Mouse (Mus musculus): ENCODE measurements around the gene Rtkn. TPM values are rescaled to one million over a fixed set of nuclear protein-coding genes. Genes with fewer than 3 reads are reported as not detected.

Rtkn gene
- polyA plus RNA-seq, 1 experiment from 2014 or later: 79.5 TPM

DNA sequence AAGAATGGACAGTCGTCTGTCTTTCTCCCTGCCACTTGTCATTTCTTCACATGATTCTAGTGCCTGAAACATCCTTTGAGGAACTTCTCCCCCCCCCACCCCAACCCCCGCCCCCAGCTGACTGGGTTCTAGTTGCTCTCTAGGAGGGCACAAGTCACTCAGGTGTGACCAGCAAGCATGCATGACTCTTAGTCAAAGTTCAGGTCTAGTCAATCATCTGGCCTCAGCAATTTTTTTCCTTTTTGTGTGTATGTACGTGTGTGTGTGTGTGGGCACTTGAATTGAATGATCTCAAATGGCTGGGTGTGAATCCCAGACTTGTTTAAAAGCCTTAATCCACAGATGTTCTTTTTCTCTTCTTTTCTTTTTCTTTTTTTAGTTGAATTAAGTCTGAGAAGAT lies 1.0 kb upstream of the Rtkn start:
- no peak overlapping the region for H3K4me3 ChIP-seq
- no peak for ATAC-seq (ENCODE audit: insufficient number of reproducible peaks, low FRiP score, low TSS enrichment, low read depth)
- peaks cover 32% of the 10 kb centered on the region for H3K4me1 ChIP-seq
- WGBS: 69% methylated on average over 3 of the region's 3 CpGs
- H3K9me3 ChIP-seq: no peaks in the 10 kb centered on the region
- H3K36me3 ChIP-seq: no peaks in the 10 kb centered on the region
- H3K9ac ChIP-seq: no peak overlapping the region
- no peaks in the 10 kb centered on the region for H3K27me3 ChIP-seq
- H3K27ac ChIP-seq: no peak overlapping the region
- H3K4me2 ChIP-seq: no peak overlapping the region

DNA sequence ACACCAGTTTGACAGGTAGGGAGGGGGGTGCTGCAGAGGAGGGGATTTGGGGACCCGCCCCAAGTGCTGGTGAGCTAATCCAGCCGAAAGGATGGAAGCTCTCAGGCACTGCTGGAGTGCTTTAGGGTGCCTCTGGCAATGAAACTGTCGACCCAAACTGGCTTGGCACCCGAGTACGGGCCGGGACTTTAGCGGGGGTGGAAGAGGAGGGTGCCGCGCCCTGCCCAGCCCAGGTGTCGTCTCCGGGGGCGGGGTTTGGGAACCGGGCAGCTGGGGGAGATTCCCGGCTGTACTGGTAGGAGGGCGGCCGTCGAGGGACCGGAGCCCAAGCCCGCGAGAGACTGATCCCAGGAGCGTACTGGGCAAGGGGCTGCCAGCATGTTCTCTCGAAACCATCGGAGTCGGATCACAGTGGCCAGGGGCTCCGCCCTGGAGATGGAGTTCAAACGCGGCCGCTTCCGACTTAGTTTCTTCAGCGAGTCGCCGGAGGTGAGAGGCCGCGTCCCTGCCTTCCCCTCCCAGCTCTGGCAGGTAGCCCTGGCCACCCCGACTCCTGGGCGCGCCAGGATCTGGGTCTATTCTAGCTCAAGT lies 403 bp downstream of the Rtkn start:
- WGBS: 1% methylated on average over 36 of the region's 37 CpGs
- Histone ChIP-seq H3K36me3 (peaks cover 5% of the 10 kb centered on the region; the same call in 1 of the 2 replicates), H3K27me3 (no peaks in the 10 kb centered on the region), H3K27ac (peak overlapping the region; percentile 100), H3K4me2 (peak overlapping the region; percentile 81), H3K9me3 (no peaks in the 10 kb centered on the region), H3K4me1 (peaks cover 45% of the 10 kb centered on the region), H3K9ac (peak overlapping the region; percentile 63), H3K4me3 (peak overlapping the region; percentile 54)
- no peak; the same call in 1 of the 2 replicates for ATAC-seq (ENCODE audit: insufficient number of reproducible peaks, low FRiP score, low TSS enrichment, low read depth)

DNA sequence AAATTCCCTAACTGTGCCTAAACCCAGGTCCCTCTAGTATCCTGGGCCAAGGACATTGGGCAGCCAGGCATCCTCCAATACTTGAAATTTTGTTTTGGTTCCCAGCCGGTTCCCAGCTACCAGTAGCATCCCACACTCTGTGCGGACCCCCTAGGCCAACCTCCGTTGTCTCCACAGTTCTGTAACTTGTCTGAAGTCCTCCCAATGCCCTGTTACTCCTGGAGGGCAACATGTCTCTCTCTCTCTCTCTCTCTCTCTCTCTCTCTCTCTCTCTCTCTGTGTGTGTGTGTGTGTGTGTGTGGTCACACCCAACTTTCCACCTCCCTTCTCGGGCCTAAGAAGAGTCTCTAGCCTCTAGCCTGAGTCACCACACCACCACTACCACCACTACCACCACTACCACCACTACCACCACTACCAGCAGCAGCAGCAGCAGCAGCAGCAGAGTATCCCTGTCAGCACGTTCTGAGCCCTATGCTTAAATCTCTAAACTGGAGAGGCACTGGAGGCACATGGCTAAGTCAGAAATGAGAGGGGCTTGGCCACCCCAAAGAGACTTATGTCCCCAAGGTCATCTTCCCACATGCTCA lies 1.1 kb downstream of the Rtkn start:
- Histone ChIP-seq H3K4me2 (peak overlapping the region; percentile 81), H3K4me1 (peaks cover 49% of the 10 kb centered on the region)
- WGBS: 9% methylated on average over 5 of the region's 5 CpGs

DNA sequence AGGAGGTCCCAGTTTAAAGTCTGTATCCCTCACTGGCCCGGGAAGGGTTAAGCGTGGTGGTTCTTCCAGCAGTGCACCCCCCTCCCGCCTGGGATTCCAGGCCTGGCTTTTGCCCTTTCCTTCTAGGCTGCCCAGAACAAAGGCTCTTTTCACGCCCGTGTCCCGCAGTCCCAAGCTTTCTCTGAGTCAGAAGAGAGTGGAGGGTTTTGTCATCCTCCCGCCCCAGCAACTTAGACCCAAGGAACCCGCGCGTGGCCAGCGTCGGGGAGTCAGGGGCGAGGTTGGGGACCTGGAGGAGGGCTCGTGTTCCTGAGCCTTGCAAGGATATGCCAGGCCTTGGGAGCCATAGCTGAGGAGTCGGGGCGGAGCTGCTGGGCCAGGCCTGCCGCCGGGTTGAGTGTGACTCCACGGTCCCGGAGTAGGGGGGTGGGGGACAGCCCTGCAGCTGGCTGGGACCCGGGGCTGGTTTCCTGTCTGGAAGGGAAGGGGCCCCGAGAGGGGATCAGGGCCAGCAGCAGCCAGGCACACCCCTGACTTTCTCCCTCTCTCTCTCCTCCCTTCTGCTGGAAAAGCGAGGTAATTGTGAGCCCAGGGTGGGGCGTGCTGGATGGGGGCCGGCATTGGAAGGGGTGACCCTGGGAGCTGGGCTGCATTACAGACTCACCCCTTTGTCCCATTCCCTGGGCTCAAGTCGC lies 1.8 kb downstream of the Rtkn start:
- no peaks in the 10 kb centered on the region for H3K27me3 ChIP-seq
- H3K36me3 ChIP-seq: peaks cover 5% of the 10 kb centered on the region; the same call in 1 of the 2 replicates
- H3K4me2 ChIP-seq: peak overlapping the region; percentile 81
- peak overlapping the region; percentile 100 for H3K27ac ChIP-seq
- peak overlapping the region; percentile 63 for H3K9ac ChIP-seq
- ATAC-seq (ENCODE audit: insufficient number of reproducible peaks, low FRiP score, low TSS enrichment, low read depth): peak; percentile 90
- H3K4me3 ChIP-seq: peak overlapping the region; percentile 54
- no peaks in the 10 kb centered on the region for H3K9me3 ChIP-seq
- WGBS: under 1% methylated on average over 26 of the region's 26 CpGs
- peaks cover 56% of the 10 kb centered on the region for H3K4me1 ChIP-seq

More for the DNA sequence above, 1.1 kb downstream of the Rtkn start:
- no peaks in the 10 kb centered on the region for H3K9me3 ChIP-seq
- peak overlapping the region; percentile 100 for H3K27ac ChIP-seq
- H3K4me3 ChIP-seq: peak overlapping the region; percentile 54
- ATAC-seq (ENCODE audit: insufficient number of reproducible peaks, low FRiP score, low TSS enrichment, low read depth): no peak
- no peaks in the 10 kb centered on the region for H3K27me3 ChIP-seq
- peaks cover 5% of the 10 kb centered on the region; the same call in 1 of the 2 replicates for H3K36me3 ChIP-seq
- H3K9ac ChIP-seq: peak overlapping the region; percentile 63

DNA sequence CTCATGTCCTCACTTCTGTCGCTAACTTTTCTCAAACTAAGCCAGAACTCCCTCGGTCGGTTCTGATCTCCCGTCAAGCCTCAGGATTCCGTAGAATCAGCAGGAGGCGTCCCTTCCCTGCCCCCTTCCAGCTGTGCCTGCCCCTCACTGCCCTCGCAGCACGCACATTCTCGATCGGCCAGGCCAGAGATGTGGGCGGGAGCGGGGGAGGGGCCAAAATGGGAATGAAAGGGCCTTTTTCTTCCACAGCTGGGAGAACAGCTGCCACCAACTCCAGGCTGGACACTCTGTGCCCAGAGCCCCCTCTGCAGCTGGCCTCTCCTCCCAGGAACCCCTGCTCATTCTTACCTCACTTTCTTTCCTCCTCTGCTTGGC lies 2.3 kb downstream of the Rtkn start:
- H3K27ac ChIP-seq: peak overlapping the region; percentile 100
- no peaks in the 10 kb centered on the region for H3K27me3 ChIP-seq
- peak; percentile 87 for ATAC-seq (ENCODE audit: insufficient number of reproducible peaks, low FRiP score, low TSS enrichment, low read depth)
- H3K4me2 ChIP-seq: peak overlapping the region; percentile 81
- H3K9me3 ChIP-seq: no peaks in the 10 kb centered on the region
- peaks cover 61% of the 10 kb centered on the region for H3K4me1 ChIP-seq
- H3K9ac ChIP-seq: peak overlapping the region; percentile 63
- H3K36me3 ChIP-seq: peaks cover 5% of the 10 kb centered on the region; the same call in 1 of the 2 replicates
- 0% methylated on average over 12 of the region's 12 CpGs for WGBS
- H3K4me3 ChIP-seq: peak overlapping the region; percentile 54

DNA sequence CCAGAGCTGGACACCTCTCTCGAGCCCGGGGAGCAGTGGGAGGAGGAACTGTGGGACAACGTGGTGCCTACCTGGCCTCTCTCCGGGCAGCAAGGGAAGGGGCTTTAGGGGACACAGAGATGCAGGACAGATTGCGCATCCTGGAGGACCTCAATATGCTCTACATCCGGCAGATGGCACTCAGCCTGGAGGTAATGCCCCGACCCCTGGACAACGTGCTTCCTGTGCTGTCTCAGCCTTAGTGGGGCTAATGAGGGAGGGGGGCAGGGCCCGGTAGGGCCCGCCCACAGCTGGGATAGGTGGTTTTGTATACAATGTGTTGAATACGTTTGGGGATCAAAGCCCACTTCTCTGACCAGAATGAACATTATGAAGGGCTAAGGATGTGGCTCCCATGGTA lies 2.8 kb downstream of the Rtkn start:
- peaks cover 66% of the 10 kb centered on the region for H3K4me1 ChIP-seq
- WGBS: under 1% methylated on average over 11 of the region's 11 CpGs
- no peak for ATAC-seq (ENCODE audit: insufficient number of reproducible peaks, low FRiP score, low TSS enrichment, low read depth)

DNA sequence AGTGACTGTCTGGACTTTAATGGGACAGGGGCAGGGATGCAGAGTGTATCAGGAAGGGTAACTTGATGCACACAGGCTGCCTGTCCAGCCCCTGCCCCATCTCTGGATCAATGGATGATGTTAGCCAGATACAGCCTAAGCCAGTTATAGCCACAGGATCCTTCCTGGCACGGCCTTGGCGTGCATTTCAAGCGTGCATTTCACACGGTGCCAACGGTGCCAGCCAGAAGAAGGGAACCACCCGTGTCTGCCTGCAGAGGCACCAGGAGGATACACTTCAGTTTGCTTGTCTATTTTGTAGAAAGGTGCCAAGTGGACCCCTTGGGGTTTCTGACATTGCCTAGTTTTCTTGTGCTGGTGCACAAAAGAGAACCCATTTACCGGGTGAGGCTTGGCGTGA lies 4.8 kb downstream of the Rtkn start:
- no peak overlapping the region for H3K4me2 ChIP-seq
- WGBS: 87% methylated on average over 8 of the region's 8 CpGs
- no peak for ATAC-seq (ENCODE audit: insufficient number of reproducible peaks, low FRiP score, low TSS enrichment, low read depth)
- no peak overlapping the region for H3K9ac ChIP-seq
- no peak overlapping the region for H3K4me3 ChIP-seq
- no peak overlapping the region for H3K27ac ChIP-seq
- H3K4me1 ChIP-seq: peaks cover 69% of the 10 kb centered on the region
- no peaks in the 10 kb centered on the region for H3K27me3 ChIP-seq
- H3K9me3 ChIP-seq: no peaks in the 10 kb centered on the region
- H3K36me3 ChIP-seq: peaks cover 8% of the 10 kb centered on the region; the same call in 1 of the 2 replicates

More for the DNA sequence above, 2.8 kb downstream of the Rtkn start:
- Histone ChIP-seq H3K9me3 (no peaks in the 10 kb centered on the region), H3K36me3 (peaks cover 5% of the 10 kb centered on the region; the same call in 1 of the 2 replicates), H3K9ac (peak overlapping the region; percentile 63), H3K27ac (peak overlapping the region; percentile 100), H3K4me3 (peak overlapping the region; percentile 54), H3K4me2 (peak overlapping the region; percentile 81), H3K27me3 (no peaks in the 10 kb centered on the region)

DNA sequence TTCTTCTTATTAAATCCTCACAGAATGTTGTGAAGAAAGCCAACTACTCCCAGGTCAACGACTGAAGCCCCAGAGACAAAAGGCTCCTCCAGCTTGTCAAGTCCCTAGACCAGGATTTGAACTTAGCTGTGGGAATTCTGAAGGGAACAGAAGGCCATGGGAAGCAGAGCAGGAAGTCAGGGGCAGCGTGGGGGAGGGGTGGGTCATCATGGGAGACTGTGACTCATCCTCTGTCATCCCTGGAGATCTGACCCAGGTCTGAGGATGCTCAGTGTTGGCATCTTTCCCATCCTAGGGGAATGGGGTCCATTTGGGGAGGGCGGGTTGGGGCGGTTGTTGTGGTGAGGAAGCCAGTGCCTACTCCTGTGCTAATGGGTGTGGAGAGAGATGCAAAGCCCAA lies 6.4 kb downstream of the Rtkn start:
- H3K4me1 ChIP-seq: peaks cover 60% of the 10 kb centered on the region

DNA sequence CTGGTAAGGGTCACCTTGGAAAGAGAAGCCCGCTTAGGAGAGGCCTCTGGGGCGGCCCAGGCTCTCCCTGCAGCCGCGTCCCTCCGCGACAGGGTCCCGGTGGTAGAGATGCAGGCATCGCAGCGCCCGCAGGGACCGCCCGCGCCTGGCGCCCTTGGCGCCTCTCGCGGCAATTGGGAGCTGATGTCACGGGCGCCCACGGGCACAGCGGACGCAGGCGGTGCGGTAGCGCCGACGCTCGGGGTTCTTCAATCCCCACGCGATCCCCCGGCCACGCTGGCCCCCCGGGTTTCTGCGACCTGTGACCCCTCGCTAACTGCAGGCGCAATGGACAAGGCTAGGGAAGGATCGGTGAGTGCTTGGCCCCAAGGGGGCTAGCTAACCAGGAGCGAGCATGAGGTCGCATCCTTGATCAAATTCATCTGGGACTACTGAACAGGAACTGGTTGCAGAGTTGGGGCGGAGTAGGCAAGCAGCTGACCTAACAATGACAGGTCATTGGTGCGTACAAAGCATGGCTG lies 7.0 kb downstream of the Rtkn start:
- WGBS: 7% methylated on average over 41 of the region's 41 CpGs
- H3K27ac ChIP-seq: peak overlapping the region; percentile 72
- peaks cover 60% of the 10 kb centered on the region for H3K4me1 ChIP-seq

More for the DNA sequence above, 6.4 kb downstream of the Rtkn start:
- Histone ChIP-seq H3K27ac (peak overlapping the region; percentile 72; the same call in 1 of the 2 replicates), H3K27me3 (no peaks in the 10 kb centered on the region), H3K9ac (peak overlapping the region; percentile 18; the same call in 1 of the 2 replicates), H3K9me3 (no peaks in the 10 kb centered on the region), H3K4me2 (peak overlapping the region; percentile 55), H3K4me3 (peak overlapping the region; percentile 30; the same call in 1 of the 2 replicates), H3K36me3 (peaks cover 19% of the 10 kb centered on the region)
- 44% methylated on average over 4 of the region's 4 CpGs for WGBS
- ATAC-seq (ENCODE audit: insufficient number of reproducible peaks, low FRiP score, low TSS enrichment, low read depth): no peak

DNA sequence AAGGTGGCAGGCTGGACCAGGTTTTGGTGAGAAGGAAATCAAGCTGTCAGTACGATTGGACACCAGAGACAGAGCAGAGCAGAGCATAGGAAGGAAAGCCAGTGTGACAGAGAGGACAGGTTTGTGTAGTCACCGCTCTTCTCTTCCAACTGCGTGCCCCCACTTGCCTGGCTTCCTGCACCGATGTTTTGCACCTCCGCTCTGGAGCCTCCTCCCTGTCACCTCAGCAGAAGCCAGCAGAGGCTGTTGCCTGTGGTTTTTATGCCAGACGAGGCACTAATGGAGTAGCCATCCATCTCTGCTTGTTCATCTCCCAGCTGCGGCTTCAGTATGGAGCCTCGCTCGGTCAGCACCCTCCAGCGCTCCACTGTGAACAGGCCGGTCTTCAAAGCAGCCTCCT lies 7.6 kb downstream of the Rtkn start:
- no peak for ATAC-seq (ENCODE audit: insufficient number of reproducible peaks, low FRiP score, low TSS enrichment, low read depth)
- H3K4me3 ChIP-seq: no peak overlapping the region
- H3K9ac ChIP-seq: no peak overlapping the region
- H3K4me1 ChIP-seq: peaks cover 58% of the 10 kb centered on the region
- WGBS: 46% methylated on average over 11 of the region's 11 CpGs
- H3K9me3 ChIP-seq: no peaks in the 10 kb centered on the region
- peak overlapping the region; percentile 72; the same call in 1 of the 2 replicates for H3K27ac ChIP-seq
- H3K36me3 ChIP-seq: peaks cover 31% of the 10 kb centered on the region
- peak overlapping the region; percentile 55; the same call in 1 of the 2 replicates for H3K4me2 ChIP-seq
- no peaks in the 10 kb centered on the region for H3K27me3 ChIP-seq

More for the DNA sequence above, 7.0 kb downstream of the Rtkn start:
- H3K9ac ChIP-seq: peak overlapping the region; percentile 18; the same call in 1 of the 2 replicates
- peak overlapping the region; percentile 30 for H3K4me3 ChIP-seq
- no peaks in the 10 kb centered on the region for H3K9me3 ChIP-seq
- peak overlapping the region; percentile 55 for H3K4me2 ChIP-seq
- H3K36me3 ChIP-seq: peaks cover 25% of the 10 kb centered on the region
- no peaks in the 10 kb centered on the region for H3K27me3 ChIP-seq
- ATAC-seq (ENCODE audit: insufficient number of reproducible peaks, low FRiP score, low TSS enrichment, low read depth): no peak

DNA sequence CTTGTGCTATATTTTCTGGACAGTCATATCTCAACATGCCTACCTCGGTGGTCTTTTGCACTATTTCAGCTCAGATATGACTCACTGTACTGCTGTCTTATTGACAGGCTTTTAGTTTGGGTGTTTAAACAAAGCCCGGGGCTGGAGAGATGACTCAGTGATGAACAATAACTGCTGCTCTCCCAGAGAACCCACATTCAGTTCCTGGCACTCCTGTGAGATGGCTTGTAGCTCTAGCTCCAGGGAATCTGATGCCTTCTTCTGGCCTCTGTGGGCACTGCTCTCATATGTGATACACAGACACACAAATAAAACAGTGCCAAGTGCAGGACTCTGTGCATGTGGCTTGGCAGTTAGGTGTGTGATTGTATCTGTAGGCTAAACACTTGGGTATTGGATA lies 9.9 kb downstream of the Rtkn start:
- H3K36me3 ChIP-seq: peaks cover 49% of the 10 kb centered on the region
- 65% methylated on average over 2 of the region's 2 CpGs for WGBS
- no peak overlapping the region for H3K4me2 ChIP-seq
- H3K9ac ChIP-seq: no peak overlapping the region
- H3K4me1 ChIP-seq: peaks cover 35% of the 10 kb centered on the region
- no peaks in the 10 kb centered on the region for H3K27me3 ChIP-seq
- H3K27ac ChIP-seq: no peak overlapping the region
- H3K9me3 ChIP-seq: no peaks in the 10 kb centered on the region
- ATAC-seq (ENCODE audit: insufficient number of reproducible peaks, low FRiP score, low TSS enrichment, low read depth): no peak
- no peak overlapping the region for H3K4me3 ChIP-seq
